Mouse (Mus musculus) intestine, embryonic 15.5 days (tissue): Measurements from ENCODE around the gene Paqr9. TPM values are rescaled to one million over a fixed set of nuclear protein-coding genes. Genes with fewer than 3 reads are reported as not detected.
"Not testable (repeated sequence)": the region's sequence is repeated elsewhere in the genome, so short reads cannot be mapped to it uniquely, and the experiment has no call there.

Experiments
- ATAC-seq: fragments of 200-750 bp; cut with Nextera tagmentation; 2 replicates; pipeline ENCODE4 v1.8.0; 2017; ENCODE audit warnings: moderate TSS enrichment, moderate library complexity
- H3K27ac ChIP-seq: fragments of 300-500 bp; sonication (generic); 2 replicates; pipeline ENCODE4 v1.5.1; 2015; ENCODE audit warnings: mild to moderate bottlenecking, inconsistent platforms
- H3K27me3 ChIP-seq: fragments of 300-500 bp; sonication (generic); replicated peaks from 2 replicates; pipeline ENCODE4 v1.6.1; 2015; ENCODE audit warnings: inconsistent platforms
- H3K36me3 ChIP-seq: fragments of 300-500 bp; sonication (generic); 2 replicates; pipeline ENCODE4 v1.6.1; 2015; ENCODE audit warnings: inconsistent platforms
- H3K4me1 ChIP-seq: fragments of 300-500 bp; sonication (generic); replicated peaks from 2 replicates; pipeline ENCODE4 v1.6.1; 2015; ENCODE audit warnings: inconsistent platforms
- H3K4me2 ChIP-seq: fragments of 300-500 bp; sonication (generic); replicated peaks from 2 replicates; pipeline ENCODE4 v1.6.1; 2015; ENCODE audit warnings: mild to moderate bottlenecking, inconsistent platforms
- H3K4me3 ChIP-seq: fragments of 300-500 bp; sonication (generic); replicated peaks from 2 replicates; pipeline ENCODE4 v1.5.1; 2015; ENCODE audit warnings: inconsistent platforms
- H3K9ac ChIP-seq: fragments of 300-500 bp; sonication (generic); 2 replicates; pipeline ENCODE4 v1.6.1; 2015; ENCODE audit warnings: inconsistent platforms
- H3K9me3 ChIP-seq: fragments of 300-500 bp; sonication (generic); 2 replicates; pipeline ENCODE4 v1.6.1; 2016; ENCODE audit warnings: inconsistent platforms
- WGBS: fragments of 180-500 bp; shearing (Covaris S2); methylation state at CpG from one replicate; pipeline ENCODE4 v1.1.7; 2015; 5-methylcytosine and 5-hydroxymethylcytosine counted together
- polyA plus RNA-seq: library from polyadenylated mRNA; unstranded; fragments of >200 nt; fragmentation: Nextera tagmentation; extraction: Ambion mirVana; gene quantifications from 2 replicates; pipeline ENCODE4 v1.2.1, GENCODE M21; 2015

Gene Paqr9
- polyA plus RNA-seq, result 0.82 and 1.0 TPM in 2 replicates

DNA sequence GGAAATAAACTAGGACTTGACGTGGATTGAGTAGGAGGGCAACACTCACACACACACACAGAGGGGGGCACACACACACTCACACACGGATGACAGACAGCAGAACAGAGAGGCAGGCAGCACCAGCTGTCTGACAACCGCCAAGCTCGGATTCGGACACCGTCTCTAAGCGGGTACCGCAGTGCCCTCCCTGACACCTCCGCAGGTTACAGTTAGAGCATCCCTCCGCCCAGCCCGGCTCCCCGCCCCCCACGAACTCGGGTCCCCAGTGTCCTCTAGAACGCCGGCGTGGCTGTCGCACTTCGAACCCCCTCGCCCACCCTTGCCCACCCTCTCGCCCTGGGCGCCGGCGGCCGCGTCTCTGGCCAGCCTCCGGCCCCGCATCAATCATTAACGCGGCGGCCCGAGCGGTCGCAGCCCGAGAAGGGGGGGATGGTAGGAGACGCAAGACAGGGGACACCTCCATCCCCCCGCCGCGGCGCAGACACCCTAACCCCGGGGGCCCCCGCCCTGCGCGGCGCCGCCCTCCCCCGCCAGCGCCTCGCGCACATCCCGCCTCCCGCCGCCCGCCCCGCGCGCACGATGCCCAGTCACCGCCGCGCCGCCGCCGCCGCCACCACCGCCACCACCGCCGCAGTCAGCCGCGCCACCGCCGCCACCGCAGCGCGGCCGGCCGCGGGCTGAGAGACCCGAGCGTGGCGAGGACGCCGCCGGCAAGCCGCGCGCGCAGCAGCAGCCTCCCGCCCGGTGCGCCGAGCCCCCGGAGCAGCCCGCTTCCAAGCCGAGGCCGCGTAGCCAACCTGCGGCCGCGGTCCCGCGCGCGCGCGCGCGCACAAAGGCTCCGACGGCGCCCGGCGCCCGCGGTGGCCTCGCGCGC lies at the start of gene Paqr9:
Paqr9 (plus strand) TSS at position 599 of the 877 bp plus-strand sequence.
- Histone ChIP-seq H3K27ac (no peak within 1 kb of the TSS), H3K27me3 (peaks cover 46% of the 10 kb centered on the region), H3K9me3 (no peaks in the 10 kb centered on the region), H3K36me3 (no peaks in the 10 kb centered on the region), H3K4me3 (peak within 1 kb of the TSS; percentile 63), H3K4me1 (peaks cover 14% of the 10 kb centered on the region), H3K4me2 (peak within 1 kb of the TSS; percentile 97), H3K9ac (peak within 1 kb of the TSS; percentile 42)
- under 1% methylated on average over 55 of the region's 118 CpGs for WGBS
- ATAC-seq, result peak; percentile 78

DNA sequence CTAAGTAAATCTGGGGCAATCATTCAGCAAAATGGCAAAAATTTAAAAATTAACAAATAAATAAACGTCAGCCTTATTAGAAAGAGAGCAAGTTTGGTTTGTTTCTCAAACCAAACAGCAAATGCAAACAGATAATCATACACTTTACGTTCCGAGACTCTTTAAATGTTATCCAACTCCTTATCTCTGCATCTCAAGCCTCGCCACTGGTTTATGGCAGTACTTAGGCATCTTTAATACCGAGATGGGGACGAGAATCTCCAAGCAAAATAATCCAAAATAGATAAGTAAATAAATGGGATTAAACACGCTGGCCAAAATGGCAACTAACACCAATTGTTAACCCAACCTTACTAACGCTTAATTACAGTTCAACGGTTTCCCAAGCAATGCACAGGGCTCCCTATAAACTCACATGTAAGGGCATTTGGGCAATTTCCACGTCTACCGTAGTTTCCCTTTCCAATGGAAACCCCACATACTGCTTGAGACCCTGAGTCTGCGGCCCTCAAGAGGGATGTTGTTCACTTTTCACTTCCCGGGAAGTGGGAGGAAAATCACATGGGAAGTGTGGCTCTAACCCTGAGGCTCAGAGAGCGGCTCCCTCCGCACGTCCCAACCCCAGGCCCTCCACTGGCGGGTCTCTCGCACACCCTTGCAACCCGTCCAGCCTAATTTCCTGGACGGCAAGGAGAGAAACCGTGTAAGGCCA lies 48.6 kb upstream of the Paqr9 start:
- ATAC-seq, result peak; percentile 26
- H3K27ac ChIP-seq, result peak overlapping the region; percentile 86
- H3K4me2 ChIP-seq, result peak overlapping the region; percentile 79
- peaks cover 5% of the 10 kb centered on the region; the same call in 1 of the 2 replicates for H3K4me1 ChIP-seq
- peak overlapping the region; percentile 93 for H3K9ac ChIP-seq
- peak overlapping the region; percentile 95 for H3K4me3 ChIP-seq
- no peaks in the 10 kb centered on the region for H3K27me3 ChIP-seq
- 4% methylated on average over 21 of the region's 21 CpGs for WGBS
- H3K9me3 ChIP-seq, result no peaks in the 10 kb centered on the region
- no peaks in the 10 kb centered on the region for H3K36me3 ChIP-seq

DNA sequence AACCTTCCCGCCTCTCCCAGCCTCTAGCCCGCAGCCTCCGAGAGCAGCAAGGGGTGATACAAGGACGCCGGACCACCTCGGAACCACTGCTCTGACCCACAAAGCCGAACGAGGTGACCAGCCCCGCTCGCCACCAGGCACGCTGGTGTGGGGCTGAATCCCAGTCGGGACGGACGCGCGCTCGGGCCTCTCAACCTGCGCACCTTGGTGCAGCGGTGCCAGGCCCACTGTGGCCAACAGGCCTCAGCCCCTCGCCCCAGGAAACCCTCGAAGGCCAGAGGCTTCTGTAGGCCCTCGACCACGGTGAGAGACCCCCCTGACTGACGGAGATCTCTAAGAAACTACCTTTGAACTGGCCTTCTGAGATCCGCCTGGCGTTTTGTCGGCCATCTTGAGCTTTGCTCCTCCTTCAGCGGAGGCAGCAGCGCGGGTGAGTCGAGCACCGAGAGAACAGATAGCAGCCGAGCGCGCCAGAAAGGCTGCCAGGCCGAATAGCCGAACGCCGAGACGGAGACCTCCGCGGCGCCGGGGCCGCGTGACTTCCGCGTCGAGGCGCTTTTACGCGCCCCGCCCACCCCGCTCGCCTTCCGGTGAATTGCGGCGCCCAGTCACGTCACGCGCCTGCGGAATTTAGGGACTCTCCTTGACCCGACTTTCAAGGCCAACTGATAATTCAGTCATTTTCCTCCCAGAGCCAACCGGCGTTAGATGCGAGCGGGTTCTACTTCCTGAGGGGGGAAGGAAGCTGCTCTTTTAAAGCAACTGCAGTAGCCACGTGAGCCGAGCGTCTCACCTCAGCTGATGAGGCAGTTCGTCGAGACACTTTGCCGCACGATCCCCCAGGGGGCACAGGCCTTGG lies 47.8 kb upstream of the Paqr9 start, which contains the start of gene U2surp:
U2surp (minus strand) TSS at position 525 of the 859 bp plus-strand sequence.
- Histone ChIP-seq H3K4me1 (peaks cover 5% of the 10 kb centered on the region; the same call in 1 of the 2 replicates), H3K27me3 (no peaks in the 10 kb centered on the region), H3K4me2 (peak within 1 kb of the TSS; percentile 79), H3K9ac (peak within 1 kb of the TSS; percentile 93), H3K27ac (peak within 1 kb of the TSS; percentile 86), H3K4me3 (peak within 1 kb of the TSS; percentile 95), H3K9me3 (no peaks in the 10 kb centered on the region), H3K36me3 (no peaks in the 10 kb centered on the region)
- under 1% methylated on average over 74 of the region's 74 CpGs for WGBS
- ATAC-seq, result peak; percentile 96

DNA sequence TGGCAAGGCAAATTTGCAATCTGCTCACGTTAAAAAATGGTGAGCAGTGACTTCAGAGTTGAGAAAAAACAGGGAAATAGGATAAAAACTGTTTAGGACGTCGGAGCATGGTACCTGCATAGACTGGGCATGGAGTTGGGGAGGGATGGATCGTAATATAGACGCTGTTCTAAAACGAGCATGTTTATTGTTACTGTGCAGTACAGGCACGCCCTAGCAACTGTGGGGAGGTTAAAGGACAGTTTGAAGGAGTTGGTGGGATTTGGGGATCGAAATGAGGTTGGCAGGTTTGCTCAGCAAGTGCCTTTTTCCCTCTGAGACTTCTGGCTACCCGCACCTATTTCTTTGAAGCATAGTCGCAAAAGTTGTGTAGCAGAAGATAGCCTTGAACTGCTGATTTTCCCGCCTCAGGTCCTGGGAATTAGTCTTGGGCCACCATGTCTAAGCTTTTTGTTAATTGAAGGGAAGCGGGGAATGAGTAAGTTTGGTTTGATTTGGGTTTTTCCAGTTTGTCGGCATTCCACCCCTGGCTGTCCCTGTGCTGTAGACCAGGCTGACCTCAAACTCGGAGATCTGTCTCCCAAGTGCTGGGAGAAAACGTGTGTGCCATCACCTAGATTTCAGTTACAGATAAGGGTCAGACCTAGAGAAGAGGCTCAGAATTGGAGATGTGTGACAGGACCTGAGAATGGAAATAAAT lies 47.0 kb upstream of the Paqr9 start:
- peak; percentile 72 for ATAC-seq
- peak overlapping the region; percentile 72 for H3K4me2 ChIP-seq
- 17% methylated on average over 15 of the region's 15 CpGs for WGBS

DNA sequence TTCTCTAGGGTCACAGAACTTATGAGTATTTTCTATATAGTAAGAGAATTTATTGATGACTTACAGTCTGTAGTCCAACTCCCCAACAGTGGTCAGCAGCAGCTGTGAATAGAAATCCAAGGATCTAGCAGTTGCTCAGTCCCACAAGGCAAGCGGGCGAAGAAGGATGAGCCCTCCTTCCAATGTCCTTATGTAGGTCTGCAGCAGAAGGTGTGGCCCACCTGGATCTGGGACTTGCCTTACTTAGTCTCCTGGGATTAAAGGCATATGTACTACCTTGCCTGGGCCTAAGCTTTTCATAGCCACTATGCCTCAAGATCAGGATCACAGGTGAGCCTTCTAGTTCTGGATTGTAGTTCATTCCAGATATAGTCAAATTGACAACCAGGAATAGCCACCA lies 45.7 kb upstream of the Paqr9 start:
- H3K27me3 ChIP-seq, result no peaks in the 10 kb centered on the region
- no peaks in the 10 kb centered on the region for H3K9me3 ChIP-seq
- WGBS, result 100% methylated on average over 2 of the region's 2 CpGs

More for the DNA sequence above, 47.0 kb upstream of the Paqr9 start:
- Histone ChIP-seq H3K4me3 (peak overlapping the region; percentile 95), H3K27me3 (no peaks in the 10 kb centered on the region), H3K9me3 (no peaks in the 10 kb centered on the region), H3K27ac (peak overlapping the region; percentile 83), H3K36me3 (no peaks in the 10 kb centered on the region), H3K4me1 (peaks cover 5% of the 10 kb centered on the region; the same call in 1 of the 2 replicates), H3K9ac (peak overlapping the region; percentile 62)

DNA sequence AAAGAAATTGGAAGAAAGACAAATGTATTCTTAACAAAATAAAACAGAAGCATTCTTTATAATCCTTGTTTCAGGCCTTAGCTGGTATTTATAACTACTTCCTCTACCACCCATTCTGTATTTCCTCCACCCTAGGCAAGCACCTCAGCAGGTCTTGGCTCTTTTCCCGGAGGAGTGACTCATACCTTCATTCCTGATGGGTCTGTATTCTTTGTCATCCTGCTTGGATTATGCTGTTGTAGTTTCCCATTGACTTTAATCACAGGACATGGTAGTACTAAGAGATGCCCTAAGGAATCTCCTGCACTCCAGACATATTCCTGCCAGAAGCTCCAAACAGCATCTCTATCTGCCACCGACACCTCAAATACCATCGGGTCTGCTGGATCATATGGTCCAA lies 45.1 kb upstream of the Paqr9 start:
- not testable (repeated sequence) for H3K4me2 ChIP-seq, H3K4me1 ChIP-seq, H3K27ac ChIP-seq, H3K9ac ChIP-seq, ATAC-seq, H3K4me3 ChIP-seq, H3K27me3 ChIP-seq, H3K9me3 ChIP-seq, H3K36me3 ChIP-seq
- WGBS, result 84% methylated on average over 3 of the region's 3 CpGs

More for the DNA sequence above, 45.7 kb upstream of the Paqr9 start:
- no peaks in the 10 kb centered on the region for H3K36me3 ChIP-seq
- H3K27ac ChIP-seq, result no peak overlapping the region
- no peak overlapping the region for H3K9ac ChIP-seq
- H3K4me2 ChIP-seq, result no peak overlapping the region
- H3K4me3 ChIP-seq, result no peak overlapping the region
- H3K4me1 ChIP-seq, result peaks cover 5% of the 10 kb centered on the region; the same call in 1 of the 2 replicates
- ATAC-seq, result no peak

DNA sequence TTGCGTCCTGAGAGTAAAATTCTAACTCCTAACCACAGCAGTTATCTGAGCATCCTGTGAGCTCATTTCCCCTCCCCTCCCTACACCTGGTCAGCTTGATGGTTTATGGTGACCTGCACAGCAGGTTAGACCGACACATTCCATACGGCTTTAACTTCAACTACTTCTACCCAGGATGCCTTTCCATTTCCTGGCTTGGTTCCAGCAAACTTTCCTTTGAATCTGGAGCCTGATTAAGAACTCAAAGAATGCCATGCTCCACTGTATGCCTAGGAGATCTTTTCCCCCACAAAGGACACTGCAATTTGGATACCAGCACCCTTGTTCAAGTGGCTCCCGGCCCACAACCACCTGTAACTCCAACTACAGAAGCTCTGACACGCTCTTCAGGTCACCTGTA lies 38.9 kb upstream of the Paqr9 start:
- Histone ChIP-seq H3K4me1 (no peaks in the 10 kb centered on the region), H3K4me2 (no peak overlapping the region), H3K36me3 (no peaks in the 10 kb centered on the region), H3K4me3 (no peak overlapping the region), H3K9ac (no peak overlapping the region), H3K27ac (no peak overlapping the region), H3K27me3 (no peaks in the 10 kb centered on the region), H3K9me3 (no peaks in the 10 kb centered on the region)
- peak; percentile 47; the same call in 1 of the 2 replicates for ATAC-seq
- 79% methylated on average over 5 of the region's 5 CpGs for WGBS

DNA sequence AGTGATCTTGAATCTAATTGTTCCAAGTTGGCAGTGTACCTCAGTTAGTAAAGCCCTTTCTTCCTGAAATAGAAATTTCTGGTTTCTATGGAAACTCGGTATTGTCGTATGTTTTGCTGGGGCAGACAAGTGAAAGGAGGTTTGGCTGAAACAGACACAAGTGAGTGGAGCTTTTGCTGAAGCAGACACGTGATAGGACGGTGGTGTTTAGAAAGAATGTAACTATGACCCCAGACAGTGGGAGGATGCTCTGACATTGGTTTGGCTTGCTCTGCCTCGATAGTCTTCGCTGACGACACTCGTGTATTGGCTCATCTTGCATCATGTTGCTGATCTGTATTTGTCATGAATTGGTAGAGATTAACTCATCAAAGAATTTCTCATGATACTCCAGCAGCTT lies 38.4 kb upstream of the Paqr9 start:
- H3K36me3 ChIP-seq, result no peaks in the 10 kb centered on the region
- no peak overlapping the region for H3K27ac ChIP-seq
- H3K9me3 ChIP-seq, result no peaks in the 10 kb centered on the region
- 88% methylated on average over 8 of the region's 8 CpGs for WGBS
- no peaks in the 10 kb centered on the region for H3K27me3 ChIP-seq
- no peak overlapping the region for H3K4me3 ChIP-seq
- no peak overlapping the region for H3K9ac ChIP-seq
- ATAC-seq, result no peak
- no peaks in the 10 kb centered on the region for H3K4me1 ChIP-seq
- H3K4me2 ChIP-seq, result no peak overlapping the region

DNA sequence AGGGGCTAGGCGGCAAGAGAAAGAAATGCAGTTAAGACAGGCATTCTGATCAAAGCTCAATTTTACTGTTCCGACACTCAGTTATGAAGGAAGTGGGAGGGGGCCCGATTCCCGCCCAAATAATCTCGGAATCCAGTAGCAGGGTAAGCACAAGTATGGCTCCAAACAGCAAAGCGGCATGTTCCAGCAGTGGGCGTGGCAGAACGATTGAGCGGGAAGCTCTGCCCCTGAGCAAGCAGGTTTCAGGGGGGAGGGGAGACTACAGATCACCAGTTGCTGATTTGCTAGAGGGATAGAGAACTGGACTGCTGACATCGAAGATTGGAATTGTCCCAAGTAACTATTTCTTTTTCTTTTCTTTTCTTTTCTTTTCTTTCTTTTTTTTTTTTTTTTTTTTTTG lies 37.9 kb upstream of the Paqr9 start:
- Histone ChIP-seq H3K36me3 (no peaks in the 10 kb centered on the region), H3K27me3 (no peaks in the 10 kb centered on the region), H3K9ac (no peak overlapping the region), H3K4me2 (no peak overlapping the region), H3K9me3 (no peaks in the 10 kb centered on the region), H3K4me3 (no peak overlapping the region), H3K4me1 (no peaks in the 10 kb centered on the region), H3K27ac (no peak overlapping the region)
- 37% methylated on average over 10 of the region's 10 CpGs for WGBS
- ATAC-seq, result 0 out of 2 replicates have a peak, but pooled peaks have one; percentile 41

DNA sequence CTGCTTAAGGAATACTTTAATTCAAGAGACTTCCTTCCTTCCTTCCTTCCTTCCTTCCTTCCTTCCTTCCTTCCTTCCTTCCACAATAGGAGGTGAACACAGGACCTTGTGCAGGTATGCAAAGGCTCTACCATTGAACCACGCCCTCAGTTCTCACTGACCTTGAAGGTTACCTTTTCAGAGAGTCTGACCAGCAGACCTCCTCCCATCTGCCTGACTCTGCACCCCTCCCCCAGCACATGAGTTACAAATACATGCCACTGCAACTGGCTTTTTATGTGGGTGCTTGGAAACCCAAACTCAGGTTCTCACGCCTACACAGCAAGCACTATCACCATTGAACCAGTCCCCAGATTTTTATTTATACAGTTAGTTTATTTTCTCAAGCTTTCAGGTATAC lies 36.9 kb upstream of the Paqr9 start:
- Histone ChIP-seq H3K4me1 (no peaks in the 10 kb centered on the region), H3K4me3 (no peak overlapping the region), H3K27ac (no peak overlapping the region), H3K27me3 (no peaks in the 10 kb centered on the region), H3K36me3 (no peaks in the 10 kb centered on the region), H3K9me3 (no peaks in the 10 kb centered on the region), H3K9ac (no peak overlapping the region), H3K4me2 (no peak overlapping the region)
- no peak for ATAC-seq
- WGBS, result 84% methylated on average over 2 of the region's 2 CpGs

DNA sequence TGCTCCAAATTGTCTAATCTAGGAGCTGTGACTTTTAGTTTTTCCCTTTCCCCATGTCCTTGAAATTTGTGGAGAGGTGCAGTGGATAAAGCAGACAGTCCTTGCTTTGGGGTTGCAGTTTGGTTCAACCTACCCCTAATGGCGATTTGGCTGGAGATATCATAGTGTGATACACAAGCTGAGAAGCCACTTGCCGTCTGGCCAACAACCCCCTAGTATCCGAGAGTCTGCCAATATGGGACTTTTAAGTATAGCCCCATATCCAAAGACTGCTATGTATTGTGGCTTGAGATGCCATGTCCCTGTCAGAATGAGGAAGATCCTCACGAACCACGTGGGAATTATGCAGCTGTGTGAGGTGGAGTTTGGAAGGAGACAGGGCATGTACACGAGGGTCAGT lies 34.1 kb upstream of the Paqr9 start:
- H3K4me1 ChIP-seq, result no peaks in the 10 kb centered on the region
- H3K9me3 ChIP-seq, result no peaks in the 10 kb centered on the region
- no peak overlapping the region for H3K4me3 ChIP-seq
- WGBS, result 79% methylated on average over 6 of the region's 6 CpGs
- no peak overlapping the region for H3K4me2 ChIP-seq
- H3K36me3 ChIP-seq, result no peaks in the 10 kb centered on the region
- ATAC-seq, result no peak
- no peak overlapping the region for H3K27ac ChIP-seq
- H3K27me3 ChIP-seq, result no peaks in the 10 kb centered on the region
- no peak overlapping the region for H3K9ac ChIP-seq
